Mouse (Mus musculus) cerebellum, postnatal 10 days (tissue): ENCODE data around the gene Zfp185.
"Not testable (repeated sequence)": the region's sequence is repeated elsewhere in the genome, so short reads cannot be mapped to it uniquely, and the experiment has no call there.

Experiments used
- DNase-seq, 2 experiments: peaks; one replicate each; pipeline ENCODE4 v3.0.0; 2021; ENCODE audit warnings: mixed read lengths in 2 of 2

The Zfp185 gene

GRCm38 (mm10) chrX:73063512-73064414 lies 76.6 kb downstream of the Zfp185 start:
- DNase-seq: peak; percentile 73 to 78

- DNase-seq: peak; percentile 29 to 37
Observed at GRCm38 (mm10) chrX:73064415-73064793, 77.3 kb downstream of the Zfp185 start, which contains the start of gene Pnma3. TSS of gene Pnma3 (plus strand) at chrX:73064787.

- not testable (repeated sequence) for DNase-seq
Observed at GRCm38 (mm10) chrX:73066765-73067312, 79.7 kb downstream of the Zfp185 start.
